Mouse (Mus musculus): Measurements from ENCODE around the gene 5330417H12Rik.

The 5330417H12Rik gene

GRCm38 (mm10) chr7:107625061-107625460, at the start of gene 5330417H12Rik:
5330417H12Rik (minus strand) TSS chr7:107625161.
- no peak for DNase-seq (ENCODE audit: low spot score in 2 of 2)

DNA sequence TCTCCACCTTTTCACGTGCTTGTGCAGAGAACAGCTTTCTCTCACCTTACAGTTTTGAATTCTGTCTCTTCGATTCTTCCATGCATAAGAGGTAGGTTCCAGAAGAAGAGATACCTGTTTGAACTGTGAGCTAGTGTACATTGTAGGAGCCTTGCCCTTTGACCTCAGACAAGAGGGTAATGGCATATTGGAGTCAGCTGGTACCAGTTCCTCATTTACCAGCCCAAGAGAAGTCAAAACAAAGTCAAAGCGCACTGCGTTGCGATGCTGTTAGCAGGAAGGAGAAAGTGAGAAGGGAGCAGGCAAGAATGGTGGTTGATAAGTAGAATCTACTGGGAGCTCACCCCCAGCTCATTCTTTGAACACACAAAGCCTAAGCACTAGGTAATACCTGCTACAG, 43.6 kb upstream of the 5330417H12Rik start:
- no peak for DNase-seq (ENCODE audit: low spot score in 2 of 2)

GRCm38 (mm10) chr7:107666262-107666902, 41.4 kb upstream of the 5330417H12Rik start:
- DNase-seq (ENCODE audit: low spot score in 2 of 2), result no peak

GRCm38 (mm10) chr7:107665586-107666261, 40.8 kb upstream of the 5330417H12Rik start:
- no peak for DNase-seq (ENCODE audit: low spot score in 2 of 2)

- no peak for DNase-seq (ENCODE audit: low spot score in 2 of 2)
These were observed 40.2 kb upstream of the 5330417H12Rik start for GRCm38 (mm10) chr7:107665221-107665585.

- no peak for DNase-seq (ENCODE audit: low spot score in 2 of 2)
These were observed 39.4 kb upstream of the 5330417H12Rik start for GRCm38 (mm10) chr7:107664063-107665056.

GRCm38 (mm10) chr7:107663621-107664020, 38.7 kb upstream of the 5330417H12Rik start:
- DNase-seq (ENCODE audit: low spot score in 2 of 2), result no peak

DNA sequence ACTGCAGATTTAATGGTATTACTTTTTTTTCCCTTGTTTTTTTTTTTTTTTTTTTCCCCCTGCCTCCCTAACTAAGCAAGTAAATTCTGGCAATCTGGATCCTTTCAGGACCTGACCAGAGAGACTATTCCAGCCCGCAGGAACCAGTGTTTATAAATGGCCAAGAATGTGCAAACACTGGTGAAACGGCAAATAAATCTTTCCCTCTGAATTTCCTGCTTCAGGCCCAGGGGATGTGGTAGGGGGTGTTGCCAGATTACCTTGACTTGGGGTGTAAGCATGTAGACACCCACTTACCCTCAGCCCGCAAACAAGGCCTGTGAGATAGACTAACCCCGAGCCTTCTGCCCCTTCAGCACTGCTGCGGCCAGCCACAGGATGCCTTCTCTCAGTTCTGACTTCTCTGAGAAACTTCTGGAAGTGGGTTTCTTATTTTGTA, 36.9 kb upstream of the 5330417H12Rik start:
- no peak for DNase-seq (ENCODE audit: low spot score in 2 of 2)

- peak; percentile 32 to 63 for DNase-seq (ENCODE audit: low spot score in 2 of 2)
These were observed 36.4 kb upstream of the 5330417H12Rik start for GRCm38 (mm10) chr7:107661189-107661842.

GRCm38 (mm10) chr7:107659186-107659918, 34.4 kb upstream of the 5330417H12Rik start:
- no peak for DNase-seq (ENCODE audit: low spot score in 2 of 2)

- no peak for DNase-seq (ENCODE audit: low spot score in 2 of 2)
These were observed 31.5 kb upstream of the 5330417H12Rik start for GRCm38 (mm10) chr7:107656451-107656850.

DNA sequence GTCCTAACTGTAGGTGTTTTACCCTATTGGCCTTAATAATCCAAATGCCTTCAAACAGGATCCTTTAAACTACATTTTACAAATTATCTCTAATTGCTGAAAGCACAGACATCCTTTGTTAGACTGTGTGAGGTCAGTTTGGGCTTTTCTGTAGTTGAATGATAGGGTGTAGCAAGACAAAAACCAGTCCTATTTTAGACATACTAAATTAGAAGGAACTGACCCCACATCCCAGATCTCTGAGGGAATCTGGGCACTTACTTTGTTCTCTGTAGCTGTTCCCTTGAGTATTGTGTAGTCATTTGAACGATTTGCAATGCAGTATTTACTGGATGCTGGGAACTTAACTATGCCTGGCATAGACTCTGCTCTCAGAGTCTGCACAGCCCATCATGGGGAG, 26.9 kb upstream of the 5330417H12Rik start:
- no peak for DNase-seq (ENCODE audit: low spot score in 2 of 2)

DNA sequence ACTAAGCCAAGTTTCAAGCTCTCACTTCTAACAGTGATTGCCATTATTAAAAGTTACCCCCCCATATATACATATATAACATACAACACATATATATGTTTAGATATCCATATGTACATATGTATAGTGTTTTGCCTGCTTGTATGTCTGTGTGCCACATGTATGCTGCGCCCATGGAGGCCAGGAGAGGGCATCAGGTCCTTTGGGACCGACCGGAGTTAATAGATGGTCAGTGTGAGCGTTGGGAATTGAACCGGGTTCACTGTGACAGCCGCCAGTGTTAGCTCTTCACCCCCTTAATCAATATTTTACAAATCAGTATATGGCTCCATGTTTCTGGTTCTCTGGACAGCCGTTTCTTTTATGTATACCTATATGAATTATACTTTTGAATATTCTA, 25.0 kb upstream of the 5330417H12Rik start:
- DNase-seq (ENCODE audit: low spot score in 2 of 2), result no peak

GRCm38 (mm10) chr7:107648937-107649688, 24.2 kb upstream of the 5330417H12Rik start:
- DNase-seq (ENCODE audit: low spot score in 2 of 2), result no peak

DNA sequence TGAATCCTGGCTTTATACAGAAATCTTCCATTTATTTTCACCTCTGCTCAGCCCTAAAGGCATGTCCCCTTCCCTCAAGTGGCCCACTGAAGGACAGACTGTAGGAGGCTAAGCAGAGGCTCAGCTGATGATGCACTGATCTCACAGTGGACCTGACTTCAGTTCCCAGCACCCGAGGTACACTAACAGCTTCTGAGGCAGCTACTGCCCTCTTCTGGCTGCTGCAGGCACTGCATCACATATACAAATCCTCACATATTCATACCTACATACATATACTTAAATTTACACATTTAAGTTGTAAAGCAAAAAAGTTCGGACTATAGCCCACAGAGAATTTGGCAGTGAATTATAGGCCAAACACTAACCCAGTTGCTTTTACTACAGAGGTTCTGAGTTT, 20.0 kb upstream of the 5330417H12Rik start:
- DNase-seq (ENCODE audit: low spot score in 2 of 2), result no peak

GRCm38 (mm10) chr7:107642586-107643275, 17.8 kb upstream of the 5330417H12Rik start:
- DNase-seq (ENCODE audit: low spot score in 2 of 2), result no peak

- DNase-seq (ENCODE audit: low spot score in 2 of 2), result no peak
These were observed 13.1 kb upstream of the 5330417H12Rik start for GRCm38 (mm10) chr7:107638026-107638425.

DNA sequence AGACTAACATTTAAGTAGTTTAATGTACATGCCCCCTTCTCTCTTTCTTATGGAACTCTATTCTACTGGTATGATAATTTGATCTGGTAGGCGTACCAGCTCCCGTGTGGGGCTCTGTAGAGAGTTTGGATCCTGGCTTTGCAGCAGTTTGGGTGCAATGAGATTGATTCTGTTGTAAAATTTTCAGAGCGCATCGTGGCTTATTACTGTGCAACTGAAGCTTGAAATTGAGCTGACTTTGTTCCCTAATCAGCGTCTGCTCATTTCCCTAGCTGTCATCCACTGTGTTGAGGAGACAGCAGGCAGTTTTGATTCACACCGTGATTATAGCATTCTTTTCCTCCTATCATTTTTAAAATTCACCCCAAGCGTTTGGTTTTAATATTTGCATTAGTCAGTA, 12.4 kb upstream of the 5330417H12Rik start:
- DNase-seq (ENCODE audit: low spot score in 2 of 2), result no peak

GRCm38 (mm10) chr7:107633201-107633600, 8.2 kb upstream of the 5330417H12Rik start:
- no peak for DNase-seq (ENCODE audit: low spot score in 2 of 2)

DNA sequence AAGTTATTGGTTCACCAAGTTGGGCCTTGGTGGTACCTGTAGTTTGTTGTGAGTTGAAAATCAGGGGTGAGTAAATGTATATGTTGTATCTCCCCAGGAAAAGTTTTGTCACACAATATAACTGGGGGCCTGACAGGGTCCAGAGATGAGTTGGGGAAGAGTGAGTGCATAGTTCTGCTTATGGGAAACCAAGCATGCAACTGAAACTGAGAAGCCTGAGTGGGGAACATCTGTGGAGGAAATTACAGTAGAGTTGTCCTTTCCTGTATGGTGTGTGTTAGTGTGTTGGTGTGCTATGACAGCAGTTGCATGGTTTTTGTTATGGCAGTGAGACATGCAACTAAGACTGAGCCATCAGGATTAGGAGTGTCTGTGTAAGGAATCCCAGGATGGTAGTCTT, 3.4 kb upstream of the 5330417H12Rik start:
- DNase-seq (ENCODE audit: low spot score in 2 of 2), result no peak

Measured in spleen, postnatal 10 days (tissue).